Mouse (Mus musculus) right cerebral cortex, adult 2 months (tissue): Measurements from ENCODE around the gene Ric8a.

Experiments
- DNase-seq, 2 experiments: peaks; one replicate each; pipeline ENCODE4 v3.0.0; 2021 to 2022; ENCODE audit warnings: low spot score in 2 of 2

Ric8a gene

GRCm38 (mm10) chr7:140856785-140857549 is at the start of gene Ric8a:
Gene Ric8a, plus strand, starts transcription at chr7:140856957.
- peak; percentile 89 to 90 for DNase-seq

- DNase-seq, result no peak
Measured at GRCm38 (mm10) chr7:140810496-140810895, 46.3 kb upstream of the Ric8a start.

DNA sequence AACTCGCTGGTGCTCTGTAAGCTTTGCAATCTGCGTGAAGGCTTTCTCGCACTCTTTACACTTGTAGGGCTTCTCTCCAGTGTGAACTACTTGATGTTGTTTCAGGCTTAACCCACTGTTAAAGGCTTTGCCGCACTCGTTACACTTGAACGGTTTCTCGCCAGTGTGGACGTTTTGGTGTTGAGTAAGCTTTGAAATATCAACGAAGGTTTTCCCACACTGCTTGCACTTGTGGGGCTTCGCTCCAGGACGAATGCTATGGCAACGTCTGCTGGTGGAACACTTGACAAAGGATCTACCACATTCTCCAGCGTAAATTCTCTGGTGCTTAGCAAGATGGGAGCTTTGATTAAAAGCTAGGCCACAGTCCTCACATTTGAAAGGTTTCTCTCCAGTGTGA is 45.0 kb upstream of the Ric8a start:
- DNase-seq, result no peak

- DNase-seq, result no peak
Measured at GRCm38 (mm10) chr7:140812850-140813249, 43.9 kb upstream of the Ric8a start.

- no peak for DNase-seq
Measured at GRCm38 (mm10) chr7:140820173-140820572, 36.6 kb upstream of the Ric8a start.

GRCm38 (mm10) chr7:140821305-140821652 is 35.5 kb upstream of the Ric8a start:
- peak in 1 of 2 experiments; percentile 69 for DNase-seq

GRCm38 (mm10) chr7:140821653-140822329 is 35.0 kb upstream of the Ric8a start, which contains the start of gene Zfp941:
Gene Zfp941, minus strand, starts transcription at chr7:140822178.
- peak; percentile 76 to 78 for DNase-seq

DNA sequence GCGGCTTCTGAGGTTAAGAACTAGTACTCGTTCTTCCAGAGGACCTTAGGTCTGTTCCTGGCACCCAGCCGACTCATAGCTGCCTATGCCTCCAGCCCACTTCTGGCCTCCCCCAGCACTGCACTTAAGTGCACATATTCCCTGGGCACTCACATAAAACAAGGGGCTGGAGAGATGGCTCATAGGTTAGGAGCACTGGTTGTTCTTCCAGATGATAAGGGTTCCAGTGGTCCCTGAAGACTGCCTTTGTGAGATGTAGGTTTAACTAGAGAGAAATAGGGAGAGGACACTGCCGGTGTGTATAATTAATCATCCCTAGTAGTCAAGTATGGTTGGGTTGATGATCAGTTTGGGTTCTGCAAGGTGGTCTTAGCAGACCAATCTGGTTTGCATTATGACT is 34.0 kb upstream of the Ric8a start:
- no peak for DNase-seq

DNA sequence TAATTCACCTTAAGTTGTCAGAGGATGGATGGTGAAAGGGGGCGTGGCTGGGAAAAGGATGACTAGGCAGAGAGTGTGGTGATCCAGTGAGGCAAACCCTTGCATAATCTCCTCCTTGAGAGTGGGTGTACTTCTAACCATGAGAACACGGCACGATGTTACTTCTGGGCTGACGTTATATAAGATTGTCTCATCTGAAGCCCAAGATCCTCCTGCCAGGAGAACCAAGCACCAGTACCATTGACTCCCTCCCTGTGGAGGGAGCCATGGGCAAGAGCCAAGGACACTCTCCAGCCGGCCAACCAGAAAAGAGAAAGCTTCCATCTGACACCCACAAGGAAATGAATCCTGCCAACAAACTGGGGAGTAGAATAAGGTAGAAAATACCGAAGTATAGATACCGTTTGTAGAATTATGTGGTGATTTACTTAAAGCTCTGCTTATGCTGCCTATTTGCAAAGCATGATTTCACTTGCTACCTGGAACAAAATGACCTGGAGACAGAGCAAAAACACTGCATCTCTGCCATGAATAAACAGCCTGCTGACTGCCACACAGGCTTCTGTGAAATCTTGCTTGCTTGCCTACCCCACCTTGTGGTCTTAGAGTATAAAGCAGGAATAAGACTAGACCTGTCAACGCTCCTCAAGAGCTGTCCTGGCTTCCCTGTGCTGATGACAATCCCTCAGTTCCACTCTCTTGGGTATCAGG is 28.4 kb upstream of the Ric8a start:
- DNase-seq, result peak; percentile 65 to 68

GRCm38 (mm10) chr7:140831447-140831846 is 25.3 kb upstream of the Ric8a start:
- no peak for DNase-seq

DNA sequence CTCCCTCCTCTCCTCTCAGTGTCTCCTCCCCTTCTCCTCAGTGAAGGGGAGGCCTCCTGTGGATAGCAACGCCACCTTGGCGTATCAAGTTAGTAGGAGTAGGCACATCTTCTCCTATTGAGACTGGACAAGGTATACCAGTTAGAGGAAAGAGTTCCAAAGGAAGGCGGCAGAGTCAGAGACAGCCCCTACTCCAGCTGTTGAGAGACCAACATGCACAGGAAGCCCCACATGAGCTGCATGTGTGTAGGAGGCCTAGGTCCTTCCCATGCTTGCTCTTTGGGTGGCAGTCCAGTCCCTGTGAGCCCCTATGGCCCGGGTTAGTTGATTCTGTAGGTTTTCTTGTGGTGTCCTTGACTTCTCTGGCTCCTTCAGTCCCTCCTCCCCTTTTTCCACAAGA is 23.4 kb upstream of the Ric8a start:
- no peak for DNase-seq

DNA sequence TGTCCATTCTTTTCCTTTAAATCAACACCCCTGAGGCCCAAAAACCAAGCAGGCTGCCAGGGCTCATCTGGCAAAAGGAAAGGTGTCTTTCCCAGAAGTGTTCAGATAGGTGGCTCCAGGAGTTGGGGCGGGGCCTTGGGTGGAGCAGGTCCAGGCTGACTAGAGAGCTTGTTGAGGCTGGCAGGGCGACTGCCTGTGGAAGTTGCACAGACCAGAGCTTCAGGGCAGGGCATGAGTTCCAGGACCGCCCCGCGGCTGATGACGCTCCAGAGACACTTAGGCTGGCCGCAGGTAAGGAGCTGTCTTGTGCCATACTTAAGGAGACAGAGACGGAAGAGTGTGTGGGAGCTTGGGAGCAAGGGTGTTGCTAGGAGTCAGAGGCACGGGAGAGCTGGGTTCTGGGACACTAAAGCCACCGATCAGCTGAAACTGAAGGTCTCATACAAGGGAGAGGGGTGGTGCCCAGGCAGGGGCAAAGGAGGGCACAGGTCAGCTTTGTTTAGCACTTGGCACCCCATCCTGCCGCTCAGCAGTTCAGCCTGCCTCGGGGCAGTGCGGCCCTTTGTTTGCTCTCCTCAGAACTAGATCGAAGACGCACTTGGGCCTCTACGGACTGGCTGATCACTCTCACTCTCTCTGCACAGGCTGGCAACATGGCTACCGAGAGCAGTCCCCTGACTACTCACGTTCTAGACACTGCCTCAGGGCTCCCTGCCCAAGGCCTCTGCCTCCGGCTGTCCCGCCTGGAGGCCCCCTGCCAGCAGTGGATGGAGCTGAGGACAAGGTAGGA is 21.6 kb upstream of the Ric8a start, which contains the start of gene Urah:
TSS of gene Urah (plus strand) at position 51 of the 790 bp plus-strand sequence.
- DNase-seq, result no peak

- no peak for DNase-seq
Measured at GRCm38 (mm10) chr7:140835758-140836087, 21.0 kb upstream of the Ric8a start.

DNA sequence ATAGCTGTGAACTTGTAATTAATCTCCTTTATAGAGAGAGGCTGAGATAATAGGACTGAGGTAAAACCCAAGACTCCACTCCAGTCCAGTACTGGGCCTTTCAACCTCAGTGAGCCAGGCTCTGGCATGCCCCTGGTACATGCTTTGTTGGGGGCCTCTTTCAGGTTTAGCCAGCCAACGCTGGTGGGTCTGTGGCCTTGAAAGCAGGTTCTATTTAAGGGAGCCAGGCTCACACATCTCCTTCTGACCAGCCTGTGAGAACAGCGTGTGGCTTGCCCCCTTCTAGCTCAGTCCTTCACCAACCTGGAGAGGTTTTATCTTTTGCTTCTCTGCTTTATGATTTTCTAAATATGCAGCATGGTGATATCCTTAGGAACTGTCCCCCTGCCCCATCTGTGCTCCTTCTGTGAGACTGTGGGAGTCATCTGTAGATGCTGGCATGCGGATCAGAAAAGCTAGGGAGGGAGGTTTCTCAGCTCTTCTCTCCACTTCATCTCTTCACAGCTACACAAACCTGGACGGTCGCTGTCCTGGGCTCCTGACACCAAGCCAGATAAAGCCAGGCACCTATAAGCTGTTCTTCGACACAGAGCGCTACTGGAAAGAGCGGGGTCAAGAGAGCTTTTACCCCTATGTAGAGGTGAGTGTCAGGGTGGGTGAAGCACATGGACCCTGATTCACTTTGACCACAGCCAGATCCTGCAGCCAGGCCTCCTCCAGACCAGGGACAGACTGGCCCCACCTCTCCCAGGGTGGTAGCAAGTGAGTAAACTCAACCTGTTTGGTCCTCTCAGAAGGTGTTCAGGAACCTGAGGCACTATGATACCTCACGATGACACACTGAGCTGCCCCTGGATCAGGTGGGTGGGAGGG is 20.3 kb upstream of the Ric8a start:
- peak in 1 of 2 experiments; percentile 40 for DNase-seq

- no peak for DNase-seq
Measured at GRCm38 (mm10) chr7:140839556-140839955, 17.2 kb upstream of the Ric8a start.

- no peak for DNase-seq
Measured at GRCm38 (mm10) chr7:140840750-140841735, 15.7 kb upstream of the Ric8a start.

DNA sequence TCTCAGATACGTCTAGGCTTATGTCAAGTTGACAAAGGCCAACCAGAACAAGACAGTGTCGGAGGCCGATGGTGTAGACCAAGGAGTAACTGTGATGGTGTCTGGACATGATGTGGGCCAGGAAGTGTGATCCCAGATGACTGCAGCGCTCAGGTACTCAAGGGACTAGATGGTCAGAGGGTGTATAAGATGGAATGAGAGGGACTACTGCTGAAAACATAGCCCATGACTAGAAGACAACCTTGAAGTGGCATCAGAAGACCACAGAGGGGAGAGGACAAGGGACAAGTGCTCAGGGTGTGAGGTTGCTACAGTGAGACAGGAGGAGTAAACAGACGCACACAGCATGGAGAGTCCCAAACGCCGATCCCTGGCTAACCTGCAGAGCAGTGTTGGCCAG is 13.0 kb upstream of the Ric8a start:
- no peak for DNase-seq

GRCm38 (mm10) chr7:140844905-140845665 is 11.7 kb upstream of the Ric8a start, which contains the start of gene Scgb1c1:
Gene Scgb1c1, plus strand, starts transcription at chr7:140845547.
- peak; percentile 86 to 97 for DNase-seq

DNA sequence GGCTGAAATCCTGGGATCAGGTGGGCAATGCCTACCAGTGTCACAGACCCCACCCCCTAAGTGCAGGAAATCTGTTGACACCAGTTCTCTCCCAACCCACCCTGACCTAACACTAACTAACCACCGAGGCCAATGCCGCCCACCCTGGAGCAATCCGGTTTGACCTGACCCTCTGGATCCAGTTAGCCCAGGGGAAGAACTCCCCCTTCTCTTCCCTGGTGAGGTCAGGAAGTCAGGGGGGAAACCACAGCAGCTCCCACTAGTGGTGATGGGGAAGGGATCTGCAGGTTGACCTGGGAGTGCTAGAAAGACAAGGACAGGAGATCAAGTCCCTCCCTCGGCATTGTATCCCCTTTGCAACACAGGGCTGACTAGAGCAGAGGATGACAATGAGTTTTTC is 11.1 kb upstream of the Ric8a start:
- DNase-seq, result no peak
